Comparison of ENCODE assay signal across 27 mouse cellular contexts in genomic region chr10:120589659-120590058, GRCm38 (mm10).
A peak's percentile ranks its signal among the peaks of the same experiment; 100 is the strongest.
DNase-seq lines count a peak whose midpoint lies in the region; ATAC-seq and TF ChIP-seq lines count a peak whose summit lies in the region.
"Had no signal": no experiment of that assay in that cellular context is flagged by ENCODE, and none has a peak within 500 bp of the region (broad histone marks: within the 10 kb centered on the region; RNA-seq: fewer than 3 reads in every experiment).

No protein-coding gene starts in this region.

- no peaks in the 10 kb centered on the region for H3K36me3 ChIP-seq in kidney, postnatal 0 days (ENCODE audit: insufficient read depth, low read length)
- no peaks in the 10 kb centered on the region for H3K36me3 ChIP-seq in limb, embryonic 12.5 days
- H3K36me3 ChIP-seq in forebrain, embryonic 14.5 days (ENCODE audit: control insufficient read depth, insufficient read depth, low read length), result no peaks in the 10 kb centered on the region
- H3K36me3 ChIP-seq: embryonic facial prominence, embryonic 10.5 days; embryonic facial prominence, embryonic 13.5 days; forebrain, embryonic 10.5 days; hindbrain, embryonic 12.5 days; hindbrain, embryonic 15.5 days had no signal

- no peak for TF ChIP-seq CTCF in kidney, postnatal 0 days (IDR thresholded peaks at IDR 0.05; ENCODE audit: low read depth)

- no peak overlapping the region for H3K27ac ChIP-seq in kidney, postnatal 0 days
- H3K27ac ChIP-seq in limb, embryonic 12.5 days, result peak overlapping the region; percentile 26; the same call in 1 of the 2 replicates
- no peak overlapping the region for H3K27ac ChIP-seq in forebrain, embryonic 14.5 days (ENCODE audit: low read depth, low read length)
- H3K27ac ChIP-seq: embryonic facial prominence, embryonic 10.5 days; embryonic facial prominence, embryonic 13.5 days; forebrain, embryonic 10.5 days; forebrain, embryonic 13.5 days; gastrocnemius, adult 2 months; heart, adult 2 months; hindbrain, embryonic 12.5 days; hindbrain, embryonic 15.5 days had no signal

- H3K27me3 ChIP-seq in kidney, postnatal 0 days (ENCODE audit: insufficient read depth, low read length), result no peaks in the 10 kb centered on the region
- H3K27me3 ChIP-seq in limb, embryonic 12.5 days, result no peaks in the 10 kb centered on the region
- H3K27me3 ChIP-seq in forebrain, embryonic 14.5 days (replicated peaks; ENCODE audit: control insufficient read depth, insufficient read depth, low read length), result no peaks in the 10 kb centered on the region
- H3K27me3 ChIP-seq: CH12.LX; embryonic facial prominence, embryonic 13.5 days; forebrain, embryonic 13.5 days; hindbrain, embryonic 12.5 days; hindbrain, embryonic 15.5 days had no signal

- DNase-seq in embryo, embryonic 10.5 days (ENCODE audit: low spot score), result peak; percentile 54
- no peak for DNase-seq in embryo, embryonic 11 days
- peak; percentile 27 for DNase-seq in kidney, postnatal 0 days (ENCODE audit: low spot score)
- no peak for DNase-seq in kidney, postnatal 14 days
- DNase-seq in adipocyte (ENCODE audit: low spot score), result peak; percentile 29
- no peak for DNase-seq in layer of hippocampus, postnatal 10 days (ENCODE audit: low spot score in 2 of 2)
- no peak for DNase-seq in forebrain, embryonic 14.5 days (ENCODE audit: low spot score)
- DNase-seq: adrenal gland, postnatal 10 days; adrenal gland, postnatal 36 days; B cell, adult 2 months; cerebellum, adult 2 months; cerebellum, adult 9-11 months; cerebellum, postnatal 25 days; forebrain, postnatal 0 days; gastrocnemius, adult 2 months; gastrocnemius, postnatal 25 days; heart, adult 2 months had no signal

- H3K4me3 ChIP-seq in kidney, postnatal 0 days (replicated peaks; ENCODE audit: low read depth, low read length), result no peak overlapping the region
- H3K4me3 ChIP-seq in limb, embryonic 12.5 days (replicated peaks), result no peak overlapping the region
- H3K4me3 ChIP-seq in forebrain, embryonic 14.5 days (ENCODE audit: low read depth, low read length), result no peak overlapping the region
- H3K4me3 ChIP-seq: embryonic facial prominence, embryonic 10.5 days; embryonic facial prominence, embryonic 13.5 days; forebrain, embryonic 10.5 days; forebrain, embryonic 13.5 days; gastrocnemius, adult 2 months; heart, adult 2 months; hindbrain, embryonic 12.5 days; hindbrain, embryonic 15.5 days had no signal

- no peak overlapping the region for H3K9ac ChIP-seq in kidney, postnatal 0 days (ENCODE audit: low read depth, low read length)
- no peak overlapping the region for H3K9ac ChIP-seq in limb, embryonic 12.5 days (replicated peaks)
- no peak overlapping the region for H3K9ac ChIP-seq in forebrain, embryonic 14.5 days (ENCODE audit: low read length)
- H3K9ac ChIP-seq: embryonic facial prominence, embryonic 13.5 days; forebrain, embryonic 13.5 days; forebrain, postnatal 0 days; hindbrain, embryonic 12.5 days; hindbrain, embryonic 15.5 days had no signal

- ATAC-seq in kidney, postnatal 0 days (replicated peaks; ENCODE audit: low FRiP score, low read depth), result no peak
- ATAC-seq in limb, embryonic 12.5 days (ENCODE audit: insufficient number of reproducible peaks, insufficient read depth, low FRiP score, low TSS enrichment, low read depth), result no peak
- ATAC-seq in forebrain, embryonic 14.5 days, result no peak
- ATAC-seq: forebrain, embryonic 13.5 days; forebrain, postnatal 0 days; intestine, postnatal 0 days had no signal

- no peaks in the 10 kb centered on the region for H3K9me3 ChIP-seq in kidney, postnatal 0 days (replicated peaks; ENCODE audit: low read length)
- no peaks in the 10 kb centered on the region for H3K9me3 ChIP-seq in limb, embryonic 12.5 days
- H3K9me3 ChIP-seq in forebrain, embryonic 14.5 days (replicated peaks; ENCODE audit: control insufficient read depth, low read length), result no peaks in the 10 kb centered on the region
- H3K9me3 ChIP-seq: embryonic facial prominence, embryonic 13.5 days; forebrain, embryonic 13.5 days; hindbrain, embryonic 15.5 days had no signal

- H3K4me2 ChIP-seq in kidney, postnatal 0 days (ENCODE audit: low read length), result no peak overlapping the region
- no peak overlapping the region for H3K4me2 ChIP-seq in limb, embryonic 12.5 days
- H3K4me2 ChIP-seq in forebrain, embryonic 14.5 days (ENCODE audit: low read length), result no peak overlapping the region
- H3K4me2 ChIP-seq: embryonic facial prominence, embryonic 13.5 days; forebrain, embryonic 13.5 days; heart, embryonic 11.5 days; hindbrain, embryonic 12.5 days; hindbrain, embryonic 15.5 days had no signal

- WGBS in kidney, postnatal 0 days, result 37% methylated on average over 2 of the region's 2 CpGs
- 19% methylated on average over 2 of the region's 2 CpGs for WGBS in limb, embryonic 12.5 days
- 91% methylated on average over 2 of the region's 2 CpGs for WGBS in forebrain, embryonic 14.5 days

- H3K4me1 ChIP-seq in kidney, postnatal 0 days (replicated peaks; ENCODE audit: insufficient read depth, low read length), result no peaks in the 10 kb centered on the region
- peaks cover 10% of the 10 kb centered on the region for H3K4me1 ChIP-seq in limb, embryonic 12.5 days (replicated peaks)
- H3K4me1 ChIP-seq in forebrain, embryonic 14.5 days (ENCODE audit: control insufficient read depth, insufficient read depth, low read length), result no peaks in the 10 kb centered on the region
- H3K4me1 ChIP-seq: forebrain, embryonic 13.5 days; hindbrain, embryonic 12.5 days; hindbrain, embryonic 15.5 days had no signal

Comparison
In these comparisons a context has a peak if more than half of its experiments do, and no peak if none do; other contexts are left out.
1. DNase-seq: peak in embryo, embryonic 10.5 days (single experiment), kidney, postnatal 0 days (single experiment) and adipocyte (single experiment); none in embryo, embryonic 11 days (single experiment), kidney, postnatal 14 days (single experiment), layer of hippocampus, postnatal 10 days (0 of 2) and forebrain, embryonic 14.5 days (single experiment).